Mouse (Mus musculus) brain, embryonic 14.5 days (tissue): ENCODE measurements around the gene Wsb1. TPM values are rescaled to one million over a fixed set of nuclear protein-coding genes. Genes with fewer than 3 reads are reported as not detected.
"Not testable (repeated sequence)": the region's sequence is repeated elsewhere in the genome, so short reads cannot be mapped to it uniquely, and the experiment has no call there.

Source experiments
- DNase-seq: peaks from one replicate; pipeline ENCODE4 v3.0.0-alpha.2; 2011; ENCODE audit warnings: low read depth
- CTCF ChIP-seq: fragments of 200-500 bp; IDR thresholded peaks from 2 replicates; pipeline ENCODE4 v1.5.1; 2012; ENCODE audit warnings: inconsistent platforms, mild to moderate bottlenecking, moderate library complexity, borderline replicate concordance; ENCODE audit not compliant: insufficient read depth, insufficient read length; ENCODE audit errors: extremely low read depth
- POLR2A ChIP-seq: fragments of 200-500 bp; IDR thresholded peaks from 2 replicates; pipeline ENCODE4 v1.6.1; 2012; ENCODE audit warnings: mild to moderate bottlenecking, inconsistent platforms, borderline replicate concordance; ENCODE audit not compliant: poor library complexity, insufficient read depth, insufficient read length, severe bottlenecking; ENCODE audit errors: extremely low read depth
- polyA plus RNA-seq: library from polyadenylated mRNA; depleted of rRNA; stranded (reverse); fragments of >200 nt; gene quantifications from 2 replicates; pipeline ENCODE4 v1.2.3, GENCODE M21; 2012; rRNA removed

Gene Wsb1
- 730 and 1,148 TPM in 2 replicates for polyA plus RNA-seq

- TF ChIP-seq POLR2A (peak; percentile 91; the same call in 1 of the 2 replicates), CTCF (no peak)
- peak; percentile 96 for DNase-seq
Measured at GRCm38 (mm10) chr11:79254391-79255098, at the start of gene Wsb1. TSS of gene Wsb1 (minus strand) at chr11:79254671.

- DNase-seq = not testable (repeated sequence)
Measured at GRCm38 (mm10) chr11:79304245-79304644, 49.8 kb upstream of the Wsb1 start.

GRCm38 (mm10) chr11:79303109-79303508 lies 48.6 kb upstream of the Wsb1 start:
- no peak for TF ChIP-seq CTCF
- TF ChIP-seq POLR2A = no peak
- no peak for DNase-seq

DNA sequence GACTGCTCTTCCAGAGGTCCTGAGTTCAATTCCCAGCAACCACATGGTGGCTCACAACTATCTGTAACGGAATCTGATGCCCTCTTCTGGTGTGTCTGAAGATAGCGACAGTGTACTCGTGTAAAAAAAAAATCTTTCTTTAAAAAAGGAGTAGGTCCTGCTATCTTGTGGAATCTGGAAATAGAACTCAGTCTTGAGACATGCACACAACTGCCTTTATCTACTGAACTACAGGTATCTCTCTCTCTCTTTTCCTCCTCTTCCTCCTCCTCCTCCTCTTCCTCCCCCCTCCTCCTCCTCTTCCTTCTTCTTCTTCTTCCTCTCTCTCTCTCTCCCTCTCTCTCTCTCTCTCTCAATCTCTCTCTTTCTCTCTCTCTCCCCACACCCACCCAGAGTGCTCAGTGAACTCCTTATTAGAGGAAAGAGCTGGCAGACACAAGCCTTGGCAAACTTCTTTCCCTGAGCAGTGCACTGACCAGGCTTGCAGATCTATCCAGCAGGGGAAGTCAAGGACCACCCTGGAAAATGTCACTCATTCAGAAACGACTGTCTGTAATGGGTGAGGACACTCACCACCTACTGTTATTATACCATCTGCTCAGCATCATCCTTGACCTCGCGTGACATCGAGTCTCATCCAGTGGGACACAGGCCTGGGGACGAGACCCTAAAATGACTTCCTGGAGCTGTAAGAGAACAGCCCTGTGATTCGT lies 45.4 kb upstream of the Wsb1 start:
- TF ChIP-seq POLR2A (no peak), CTCF (no peak)
- DNase-seq = no peak

DNA sequence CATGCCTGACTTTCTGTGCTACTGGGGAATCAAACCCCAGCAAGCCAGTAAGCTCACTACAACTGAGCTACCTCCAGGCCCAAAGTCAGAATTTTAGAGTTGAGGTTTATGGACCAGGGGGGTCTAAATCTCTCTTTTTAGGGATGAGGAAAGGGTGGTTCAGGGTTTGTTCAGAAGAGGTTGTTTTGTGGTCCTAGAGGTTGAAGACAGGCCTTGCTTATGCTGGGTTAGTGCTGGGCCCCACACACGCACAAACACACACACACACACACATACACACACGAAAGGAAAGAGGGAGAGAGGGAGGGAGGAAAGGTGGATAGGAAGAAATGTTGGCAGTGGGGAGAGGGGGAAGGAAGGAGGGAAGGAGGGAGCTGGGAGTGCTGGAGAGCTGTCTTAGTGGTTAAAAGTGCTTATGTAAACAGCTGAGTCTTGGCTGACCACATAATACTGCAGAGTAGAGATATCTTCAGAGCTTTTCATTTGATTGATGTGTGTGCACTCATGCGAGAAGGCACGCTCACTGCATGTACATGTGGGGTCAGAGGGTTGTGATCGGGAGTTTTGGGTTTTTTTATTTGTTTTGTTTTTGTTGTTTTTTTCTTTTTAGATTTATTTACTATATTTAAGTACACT lies 42.5 kb upstream of the Wsb1 start, which contains the start of gene Gm9964:
Gene Gm9964 (minus strand): TSS at position 51 of the 636 bp plus-strand sequence.
- no peak for TF ChIP-seq POLR2A
- no peak for TF ChIP-seq CTCF
- DNase-seq = no peak

GRCm38 (mm10) chr11:79296167-79296566 lies 41.7 kb upstream of the Wsb1 start:
- no peak for TF ChIP-seq POLR2A
- peak; percentile 68; the same call in 1 of the 2 replicates for TF ChIP-seq CTCF
- DNase-seq = peak; percentile 66

DNA sequence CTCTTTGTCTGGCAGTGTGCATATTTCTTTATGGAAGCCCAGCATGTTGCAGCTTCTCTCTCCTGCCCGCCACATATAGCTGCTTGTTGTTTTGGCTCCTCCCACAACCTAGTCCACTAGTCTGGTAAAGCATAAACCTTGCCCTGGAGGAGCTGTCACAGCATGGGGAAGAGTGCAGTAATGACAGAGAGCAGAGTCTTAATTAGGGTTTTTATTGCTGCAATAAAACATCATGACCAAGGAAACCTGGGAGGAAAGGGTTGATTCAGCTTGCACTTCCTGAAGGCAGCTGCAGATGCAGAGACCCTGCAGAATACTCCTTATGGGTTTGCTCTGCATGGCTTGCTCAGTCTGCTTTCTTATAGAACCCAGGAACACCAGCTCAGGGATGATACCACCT lies 39.5 kb upstream of the Wsb1 start:
- DNase-seq = no peak

DNA sequence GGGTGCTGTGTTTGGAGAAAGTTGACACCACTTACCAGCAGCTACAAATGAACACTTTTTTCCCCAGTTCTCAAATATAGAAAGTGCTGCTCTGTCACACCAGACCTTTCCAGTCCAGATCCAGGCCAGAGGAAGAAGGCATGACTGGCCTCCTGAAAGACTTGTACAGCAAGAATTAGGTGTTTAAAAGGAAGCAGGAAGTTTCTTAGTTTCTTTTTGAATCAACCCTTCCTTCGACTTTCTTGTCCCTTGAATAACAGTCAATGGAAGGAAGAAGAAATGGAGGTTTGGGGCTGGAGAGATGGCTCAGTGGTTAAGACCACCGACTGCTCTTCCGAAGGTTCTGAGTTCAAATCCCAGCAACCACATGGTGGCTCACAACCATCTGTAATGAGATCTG lies 38.6 kb upstream of the Wsb1 start:
- no peak for TF ChIP-seq POLR2A
- TF ChIP-seq CTCF = no peak

More for the DNA sequence above, 39.5 kb upstream of the Wsb1 start:
- TF ChIP-seq POLR2A = no peak
- no peak for TF ChIP-seq CTCF

DNA sequence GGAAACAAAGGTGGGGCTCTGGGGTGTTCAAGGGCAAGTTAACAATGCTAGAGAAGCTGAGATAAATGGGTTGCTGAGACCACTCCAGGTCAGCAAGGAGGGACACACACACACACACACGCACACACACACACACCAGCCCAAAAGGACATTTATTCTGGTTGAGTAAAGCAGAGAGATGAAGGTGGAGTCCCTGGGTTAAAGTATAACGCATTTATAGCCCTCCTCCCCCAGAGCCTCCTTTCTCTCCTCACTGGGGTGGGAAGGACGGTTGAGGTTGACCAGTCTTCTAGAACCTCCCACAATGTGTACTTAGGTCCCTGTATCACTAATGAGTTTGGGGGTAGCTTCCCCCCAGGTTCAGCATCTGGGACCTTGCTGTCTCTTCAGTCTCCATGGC lies 37.7 kb upstream of the Wsb1 start:
- no peak for DNase-seq
- TF ChIP-seq CTCF (no peak), POLR2A (no peak)

More for the DNA sequence above, 38.6 kb upstream of the Wsb1 start:
- DNase-seq = no peak

DNA sequence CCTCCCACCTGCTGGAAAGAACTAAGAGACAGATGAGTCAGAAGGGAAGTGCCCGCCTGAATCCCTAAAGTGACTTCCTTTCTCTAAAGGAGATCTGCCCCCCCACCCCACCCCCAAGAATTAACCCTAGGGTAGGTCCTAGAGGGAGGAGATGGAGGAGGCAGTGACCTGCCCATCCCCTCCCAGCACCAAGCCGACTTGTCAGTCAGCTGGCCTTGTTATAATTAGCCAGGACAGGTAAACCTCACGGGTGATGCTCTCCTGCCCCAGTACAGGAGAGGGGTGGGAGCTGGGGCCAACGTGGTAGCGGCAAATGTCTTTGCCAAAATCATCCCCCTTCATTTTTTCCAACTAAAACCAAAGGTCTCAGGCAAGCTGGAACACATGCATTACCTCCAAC lies 37.2 kb upstream of the Wsb1 start:
- no peak for DNase-seq

DNA sequence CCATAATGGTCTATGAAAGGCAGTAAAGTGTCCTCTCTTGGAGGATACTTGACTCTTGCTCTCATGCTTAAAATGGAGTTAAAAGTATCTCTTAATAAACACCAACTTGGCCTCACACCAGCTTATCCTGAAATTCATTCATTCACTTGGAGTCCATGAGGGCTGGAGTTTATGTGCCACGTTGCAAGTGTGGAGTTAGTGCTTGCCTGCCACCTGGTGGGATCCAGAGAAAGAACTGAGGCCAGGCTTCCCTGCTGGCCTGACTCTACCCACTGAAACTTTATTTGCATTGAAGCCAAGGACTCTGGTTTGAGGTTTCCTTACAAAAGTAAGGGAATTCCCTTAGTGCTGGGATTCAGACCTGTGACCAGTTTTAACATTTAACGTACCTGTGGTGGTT lies 36.0 kb upstream of the Wsb1 start:
- DNase-seq = peak; percentile 33
- TF ChIP-seq CTCF = peak; percentile 44; the same call in 1 of the 2 replicates
- no peak for TF ChIP-seq POLR2A

More for the DNA sequence above, 37.2 kb upstream of the Wsb1 start:
- TF ChIP-seq CTCF = no peak
- no peak for TF ChIP-seq POLR2A

DNA sequence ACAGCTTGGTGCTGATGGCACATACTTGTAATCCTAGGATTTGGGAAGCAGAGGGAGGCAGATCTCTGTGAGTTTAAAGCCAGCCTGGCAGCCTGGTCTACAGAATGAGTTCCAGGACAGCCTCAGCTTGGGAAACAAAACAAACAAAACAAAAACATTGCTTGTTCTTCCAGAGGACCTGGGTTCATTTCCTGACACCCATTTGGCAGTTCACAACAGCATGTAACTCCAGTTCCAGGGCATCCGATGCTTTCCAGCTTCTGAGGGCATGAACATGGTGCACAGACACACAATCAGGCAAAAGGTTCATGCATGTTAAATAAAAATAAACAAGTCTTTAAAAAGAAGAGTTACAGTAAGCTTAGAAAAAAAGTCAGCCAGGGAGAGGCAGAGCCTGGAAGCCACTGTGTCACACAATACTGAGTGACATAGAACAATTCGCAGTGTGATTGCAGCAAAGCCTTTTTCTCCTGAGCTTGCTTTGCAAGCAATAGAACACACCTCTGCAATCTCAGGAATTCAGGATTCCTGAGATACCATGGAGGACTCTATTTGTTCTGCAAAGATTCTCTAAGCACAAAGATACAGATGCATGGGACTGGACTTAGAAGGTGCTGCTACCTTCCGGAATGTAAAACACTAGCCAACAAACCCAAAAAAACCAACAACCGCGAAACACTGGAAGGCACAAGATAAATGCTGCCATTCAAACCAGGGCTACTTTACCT lies 34.6 kb upstream of the Wsb1 start:
- TF ChIP-seq POLR2A = no peak
- no peak for TF ChIP-seq CTCF
- DNase-seq = no peak
